ENCODE assay signal across 8 mouse cellular contexts in genomic region chr7:15967312-15967711, GRCm38 (mm10). TPM values are rescaled to one million over a fixed set of nuclear protein-coding genes. Genes with fewer than 3 reads are reported as not detected.
DNase-seq lines count a peak whose midpoint lies in the region; ATAC-seq and TF ChIP-seq lines count a peak whose summit lies in the region.

Ehd2 (minus strand) TSS chr7:15967567.

- H3K27ac ChIP-seq in intestine, embryonic 16.5 days (ENCODE audit: low read length) = 0 out of 2 replicates have a peak within 1 kb of the TSS, but pooled peaks have one; percentile 10
- no peak within 1 kb of the TSS for H3K27ac ChIP-seq in liver, embryonic 15.5 days (replicated peaks)
- H3K27ac ChIP-seq in neural tube, embryonic 11.5 days (ENCODE audit: low read depth, low read length) = no peak within 1 kb of the TSS
- H3K27ac ChIP-seq in testis, adult 2 months (ENCODE audit: control insufficient read depth, insufficient read depth, low read depth, low read length) = no peak within 1 kb of the TSS

- peaks cover 43% of the 10 kb centered on the region for H3K79me2 ChIP-seq in C2C12 (ENCODE audit: control insufficient read depth, insufficient read depth)

- no peaks in the 10 kb centered on the region for H3K27me3 ChIP-seq in C2C12 (ENCODE audit: control insufficient read depth, insufficient read depth, insufficient read length)
- H3K27me3 ChIP-seq in intestine, embryonic 16.5 days (replicated peaks; ENCODE audit: control insufficient read depth, insufficient read depth, low read length) = no peaks in the 10 kb centered on the region
- peaks cover 6% of the 10 kb centered on the region for H3K27me3 ChIP-seq in liver, embryonic 15.5 days
- no peaks in the 10 kb centered on the region for H3K27me3 ChIP-seq in neural tube, embryonic 11.5 days (ENCODE audit: control insufficient read depth, insufficient read depth, low read length)
- no peaks in the 10 kb centered on the region for H3K27me3 ChIP-seq in testis, adult 2 months (ENCODE audit: control insufficient read depth, insufficient read depth, low read length)

- peak; percentile 82 to 84 for DNase-seq in adrenal gland, adult 18-20 months (ENCODE audit: low spot score in 2 of 2)
- peak; percentile 78 for DNase-seq in embryo, embryonic 11 days
- DNase-seq in neural tube, embryonic 11.5 days (ENCODE audit: low spot score) = peak; percentile 79

- peak; percentile 84 for ATAC-seq in granulocyte monocyte progenitor cell, adult 5-6 weeks (replicated peaks; ENCODE audit: poor library complexity, severe bottlenecking)
- ATAC-seq in intestine, embryonic 16.5 days = peak; percentile 86
- peak; percentile 83 for ATAC-seq in liver, embryonic 15.5 days (ENCODE audit: insufficient read depth)
- ATAC-seq in neural tube, embryonic 11.5 days (ENCODE audit: insufficient read depth, low FRiP score, low TSS enrichment) = peak; percentile 84

- peak within 1 kb of the TSS; percentile 56 for H3K4me2 ChIP-seq in intestine, embryonic 16.5 days (ENCODE audit: low read depth, low read length)
- H3K4me2 ChIP-seq in liver, embryonic 15.5 days = peak within 1 kb of the TSS; percentile 75
- H3K4me2 ChIP-seq in neural tube, embryonic 11.5 days (ENCODE audit: low read depth) = peak within 1 kb of the TSS; percentile 48

- peaks cover 19% of the 10 kb centered on the region for H3K4me1 ChIP-seq in intestine, embryonic 16.5 days (ENCODE audit: control insufficient read depth, insufficient read depth, low read length)
- peaks cover 18% of the 10 kb centered on the region for H3K4me1 ChIP-seq in liver, embryonic 15.5 days (replicated peaks)
- 0 out of 2 replicates have a peak, but pooled peaks cover 6% of the 10 kb centered on the region for H3K4me1 ChIP-seq in neural tube, embryonic 11.5 days (ENCODE audit: control insufficient read depth, insufficient read depth, low read length)
- peaks cover 19% of the 10 kb centered on the region for H3K4me1 ChIP-seq in testis, adult 2 months (ENCODE audit: control insufficient read depth, insufficient read depth, low read length)

- no peak for TF ChIP-seq POLR2A in testis, adult 2 months (IDR thresholded peaks at IDR 0.05; ENCODE audit: control insufficient read depth, low read depth, low read length)

- H3K9ac ChIP-seq in intestine, embryonic 16.5 days (ENCODE audit: low read depth, low read length) = peak within 1 kb of the TSS; percentile 71
- H3K9ac ChIP-seq in liver, embryonic 15.5 days = peak within 1 kb of the TSS; percentile 42; the same call in 1 of the 2 replicates
- H3K9ac ChIP-seq in neural tube, embryonic 11.5 days (ENCODE audit: low read length) = peak within 1 kb of the TSS; percentile 30; the same call in 1 of the 2 replicates

- no peaks in the 10 kb centered on the region for H3K9me3 ChIP-seq in intestine, embryonic 16.5 days (ENCODE audit: control insufficient read depth, low read length)
- H3K9me3 ChIP-seq in liver, embryonic 15.5 days (replicated peaks) = no peaks in the 10 kb centered on the region
- no peaks in the 10 kb centered on the region for H3K9me3 ChIP-seq in neural tube, embryonic 11.5 days (ENCODE audit: control insufficient read depth, low read length)

- H3K4me3 ChIP-seq in C2C12 (ENCODE audit: insufficient read depth, poor library complexity, severe bottlenecking) = peak within 1 kb of the TSS; percentile 43
- H3K4me3 ChIP-seq in intestine, embryonic 16.5 days (ENCODE audit: low read length) = peak within 1 kb of the TSS; percentile 55
- peak within 1 kb of the TSS; percentile 48 for H3K4me3 ChIP-seq in liver, embryonic 15.5 days (replicated peaks)
- H3K4me3 ChIP-seq in neural tube, embryonic 11.5 days (ENCODE audit: low read depth, low read length) = peak within 1 kb of the TSS; percentile 24
- H3K4me3 ChIP-seq in testis, adult 2 months (ENCODE audit: control insufficient read depth, low read depth, low read length) = peak within 1 kb of the TSS; percentile 73

- peak within 1 kb of the TSS; percentile 68 for H3ac ChIP-seq in C2C12 (ENCODE audit: control insufficient read depth, insufficient read length, low read depth)

- H3K36me3 ChIP-seq in C2C12 (ENCODE audit: control insufficient read depth, insufficient read depth) = peaks cover 15% of the 10 kb centered on the region
- H3K36me3 ChIP-seq in intestine, embryonic 16.5 days (ENCODE audit: control insufficient read depth, insufficient read depth, low read length) = peaks cover 14% of the 10 kb centered on the region
- H3K36me3 ChIP-seq in liver, embryonic 15.5 days (replicated peaks) = peaks cover 11% of the 10 kb centered on the region
- H3K36me3 ChIP-seq in neural tube, embryonic 11.5 days (ENCODE audit: control insufficient read depth, insufficient read depth, low read length) = peaks cover 6% of the 10 kb centered on the region
- H3K36me3 ChIP-seq in testis, adult 2 months (ENCODE audit: control insufficient read depth, insufficient read depth, low read length) = no peaks in the 10 kb centered on the region

- H3K79me3 ChIP-seq in C2C12 (ENCODE audit: low read depth) = peaks cover 29% of the 10 kb centered on the region

- 1% methylated on average over 22 of the region's 22 CpGs for WGBS in intestine, embryonic 16.5 days
- 1% methylated on average over 22 of the region's 22 CpGs for WGBS in liver, embryonic 15.5 days (ENCODE audit: insufficient replicate concordance)
- under 1% methylated on average over 21 of the region's 22 CpGs for WGBS in neural tube, embryonic 11.5 days

- peak; percentile 95 for TF ChIP-seq CTCF in C2C12 (IDR thresholded peaks at IDR 0.05; ENCODE audit: control insufficient read depth, insufficient read depth, insufficient read length)
- TF ChIP-seq CTCF in testis, adult 2 months (IDR thresholded peaks at IDR 0.05; ENCODE audit: control insufficient read depth, insufficient read depth, insufficient replicate concordance, low read depth, low read length) = peak; percentile 90

TF ChIP-seq in C2C12, 6 proteins besides CTCF, POLR2A, EP300 and RAD21:
- TF ChIP-seq MYOG (IDR thresholded peaks at IDR 0.05; ENCODE audit: control insufficient read depth, extremely low read depth, insufficient read length) (no peak), MYOD1 (IDR thresholded peaks at IDR 0.05; ENCODE audit: control insufficient read depth, insufficient read length, low read depth) (no peak), MAX (IDR thresholded peaks at IDR 0.05) (no peak), USF1 (IDR thresholded peaks at IDR 0.05; ENCODE audit: low read depth) (no peak), CEBPB (IDR thresholded peaks at IDR 0.05; ENCODE audit: low read depth) (no peak), FOSL1 (IDR thresholded peaks at IDR 0.05; ENCODE audit: insufficient read depth, low read length, poor library complexity, severe bottlenecking) (no peak)

RNA-seq across cellular contexts. Expression of gene Ehd2, which starts in this region (rescaled TPM):
- 98.7 TPM for polyA plus RNA-seq in C2C12 (2012; fragmentation: generic; extraction: Trizol)
- total RNA-seq in adrenal gland, adult 18-20 months (2021) = 100 to 1,000 TPM in 1 of 2 experiments, 10 to 100 TPM in 1; 28.7 to 121 TPM
- total RNA-seq in granulocyte monocyte progenitor cell, adult 5-6 weeks (2014; fragmentation: Nextera tagmentation) = not detected in 2 replicates
- 0.13 TPM in 1 of 2 replicates, not detected in the other for total RNA-seq in granulocyte monocyte progenitor cell, adult 5-6 weeks (2017)
- 48.1 and 50.9 TPM in 2 replicates for polyA plus RNA-seq in intestine, embryonic 16.5 days (2015; fragmentation: Nextera tagmentation; extraction: Ambion mirVana)
- polyA plus RNA-seq in liver, embryonic 15.5 days (2015; fragmentation: Nextera tagmentation; extraction: Ambion mirVana) = 4.1 and 4.6 TPM in 2 replicates
- polyA plus RNA-seq in neural tube, embryonic 11.5 days (2014; fragmentation: Nextera tagmentation; extraction: Ambion mirVana) = 11.2 and 11.3 TPM in 2 replicates
- polyA plus RNA-seq in testis, adult 2 months (2012; rRNA removed) = 3.0 and 3.5 TPM in 2 replicates

Comparison
In these comparisons a context has a peak if more than half of its experiments do, and no peak if none do; other contexts are left out.
1. RNA of gene Ehd2 (total RNA-seq): 28.7 to 121 TPM in adrenal gland, adult 18-20 months; 0.13 TPM in granulocyte monocyte progenitor cell, adult 5-6 weeks; every median in the first group is over 10 times any median in the second.
2. Peak in ATAC-seq in granulocyte monocyte progenitor cell, adult 5-6 weeks; RNA of the gene not detected or under 1 TPM.
3. Peak in every context shown above with its lines, with median percentiles within 50 percentile points of each other: H3K4me3 ChIP-seq, DNase-seq, ATAC-seq, H3K4me2 ChIP-seq and H3K9ac ChIP-seq.